Mouse (Mus musculus) gastrocnemius, postnatal 36 days (tissue): ENCODE measurements around the gene Cyb5rl. TPM values are rescaled to one million over a fixed set of nuclear protein-coding genes. Genes with fewer than 3 reads are reported as not detected.

Experiments used
- DNase-seq, 2 experiments: peaks; one replicate each; pipeline ENCODE4 v3.0.0; 2022
- intact Hi-C: fragments of 180-260 bp; cut with DNase I; formaldehyde crosslinking; loops from one replicate; pipeline ENCODE4 v1.15.1; 2025
- long read RNA-seq, 2 experiments: library from polyadenylated mRNA; stranded (forward); transcript quantifications; one replicate each; pipeline ENCODE4 v2.0.0; 2021
- total RNA-seq, 2 experiments: library from RNA; stranded (reverse); gene quantifications; 2 replicates each; pipeline ENCODE4 v1.2.3; 2021

Cyb5rl gene
- 10 to 100 TPM; 15.3 to 17.7 TPM for total RNA-seq
- long read RNA-seq, experiment 1, transcript Cyb5rl-203 (7 exons, 2,516 nt): major isoform, 8 of 56 reads
- long read RNA-seq, experiment 1, partial matches to known transcripts: 1 of 56 reads
- long read RNA-seq, experiment 1, other reads (novel, unspliced or antisense): 47 of 56 reads
- long read RNA-seq, experiment 2, partial matches to known transcripts: 0 of 55 reads
- long read RNA-seq, experiment 2, other reads (novel, unspliced or antisense): 52 of 55 reads

- DNase-seq: peak; percentile 90
- intact Hi-C loops: loop anchor here (5.0 kb wide), 2 partner anchors 49 to 159 kb away; no protein-coding TSS in a partner anchor
Observed at GRCm38 (mm10) chr4:107066252-107067124, at the start of gene Cyb5rl, which contains the start of gene Mrpl37. Gene Cyb5rl, plus strand, starts transcription at chr4:107066988. Gene Mrpl37, minus strand, starts transcription at chr4:107066868.

- intact Hi-C loops: loop anchor here (5.0 kb wide), 1 partner anchor 50 kb away; the partner anchor contains the start of genes Cyb5rl and Mrpl37
Observed at GRCm38 (mm10) chr4:107017257-107017656, 49.5 kb upstream of the Cyb5rl start.

DNA sequence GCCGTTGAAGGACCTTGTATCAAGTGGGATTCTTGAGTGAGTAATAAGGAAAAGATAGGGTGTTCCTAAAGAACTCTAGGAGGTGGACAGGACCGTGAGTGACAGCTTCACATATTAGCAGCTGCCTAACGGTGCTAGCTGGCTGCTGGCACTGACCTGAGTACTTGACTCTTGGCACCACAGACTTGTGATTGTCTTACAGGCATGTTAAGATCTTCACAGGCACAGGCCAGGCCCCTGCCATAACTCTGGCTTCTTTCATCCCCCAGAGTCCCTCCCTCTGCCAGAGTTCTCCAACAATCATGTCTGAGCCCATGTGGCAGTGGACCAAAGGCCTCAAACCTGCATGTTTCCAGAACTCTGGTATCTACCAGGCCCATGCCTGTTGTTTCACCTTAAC lies 48.3 kb upstream of the Cyb5rl start:
- intact Hi-C loops: loop anchor here (5.0 kb wide), 1 partner anchor 49 kb away; the partner anchor contains the start of genes Cyb5rl and Mrpl37
- no peak for DNase-seq

More at GRCm38 (mm10) chr4:107017257-107017656, 49.5 kb upstream of the Cyb5rl start:
- no peak for DNase-seq

- intact Hi-C loops: loop anchor here (5.0 kb wide), 1 partner anchor 48 kb away; the partner anchor contains the start of genes Cyb5rl and Mrpl37
- DNase-seq: no peak
Observed at GRCm38 (mm10) chr4:107019027-107019426, 47.8 kb upstream of the Cyb5rl start.

- DNase-seq: no peak
- intact Hi-C loops: no loop called here
Observed at GRCm38 (mm10) chr4:107020287-107021000, 46.3 kb upstream of the Cyb5rl start.

DNA sequence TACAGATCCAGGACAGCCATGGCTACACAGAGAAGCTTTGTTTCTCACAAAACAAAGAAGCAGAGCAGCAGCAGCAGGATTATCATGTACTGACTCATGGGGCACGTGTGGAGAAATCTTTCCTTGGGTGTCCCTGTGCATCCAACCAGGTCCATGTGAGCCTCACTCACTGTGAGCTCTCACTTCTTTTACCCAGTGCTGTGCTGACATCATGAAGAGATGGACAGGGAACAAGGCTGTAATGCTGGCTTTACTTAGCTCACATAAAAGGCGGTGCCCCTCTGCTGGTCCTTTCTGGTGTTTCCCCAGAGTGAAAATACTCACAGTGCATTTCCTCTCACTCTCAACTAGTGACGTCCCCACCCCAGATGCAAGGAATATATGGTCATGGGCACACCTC lies 45.3 kb upstream of the Cyb5rl start:
- no peak for DNase-seq
- intact Hi-C loops: no loop called here

- intact Hi-C loops: no loop called here
- DNase-seq: no peak
Observed at GRCm38 (mm10) chr4:107024899-107025298, 41.9 kb upstream of the Cyb5rl start.

DNA sequence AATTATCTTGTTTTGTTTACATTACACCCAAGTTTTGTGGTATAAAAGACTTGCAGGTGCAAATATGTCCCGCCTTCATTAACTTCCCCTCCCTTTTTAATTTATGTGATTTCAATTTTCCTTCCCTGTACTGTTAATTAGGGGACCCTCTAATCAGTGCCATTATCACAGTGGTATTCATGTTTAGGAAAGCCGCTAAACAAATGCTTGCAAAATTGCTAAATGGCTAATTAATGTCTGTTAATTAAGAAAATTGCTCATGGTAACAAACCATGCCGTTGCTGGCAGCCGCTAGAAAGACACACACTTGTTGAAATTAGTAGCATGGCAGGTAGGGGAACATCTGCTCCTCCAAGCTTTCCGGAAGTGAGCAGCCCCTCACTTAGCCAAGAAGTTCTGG lies 41.4 kb upstream of the Cyb5rl start:
- intact Hi-C loops: no loop called here
- DNase-seq: no peak

GRCm38 (mm10) chr4:107026451-107026850 lies 40.3 kb upstream of the Cyb5rl start:
- DNase-seq: no peak
- intact Hi-C loops: no loop called here

GRCm38 (mm10) chr4:107035689-107036088 lies 31.1 kb upstream of the Cyb5rl start:
- no peak for DNase-seq
- intact Hi-C loops: no loop called here

DNA sequence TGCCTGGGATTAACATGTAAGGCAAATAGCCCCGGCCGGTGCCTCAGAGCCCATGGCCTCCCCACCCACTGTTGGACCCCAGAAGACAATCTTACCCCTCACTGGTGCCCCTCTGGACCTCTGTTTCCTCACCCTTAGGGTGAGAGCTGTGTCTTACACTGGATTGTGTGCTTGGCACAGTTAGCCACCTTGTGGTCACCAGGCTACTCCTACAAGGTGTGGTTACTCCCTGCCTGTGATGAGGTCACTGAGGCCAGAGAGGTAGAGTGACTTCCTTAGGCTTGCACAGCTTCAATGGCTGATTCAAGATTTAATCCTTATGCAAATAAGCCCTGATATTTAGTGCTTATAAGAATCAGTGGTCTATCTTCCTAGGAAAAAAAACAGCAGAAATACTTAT lies 29.8 kb upstream of the Cyb5rl start:
- DNase-seq: no peak
- intact Hi-C loops: no loop called here

DNA sequence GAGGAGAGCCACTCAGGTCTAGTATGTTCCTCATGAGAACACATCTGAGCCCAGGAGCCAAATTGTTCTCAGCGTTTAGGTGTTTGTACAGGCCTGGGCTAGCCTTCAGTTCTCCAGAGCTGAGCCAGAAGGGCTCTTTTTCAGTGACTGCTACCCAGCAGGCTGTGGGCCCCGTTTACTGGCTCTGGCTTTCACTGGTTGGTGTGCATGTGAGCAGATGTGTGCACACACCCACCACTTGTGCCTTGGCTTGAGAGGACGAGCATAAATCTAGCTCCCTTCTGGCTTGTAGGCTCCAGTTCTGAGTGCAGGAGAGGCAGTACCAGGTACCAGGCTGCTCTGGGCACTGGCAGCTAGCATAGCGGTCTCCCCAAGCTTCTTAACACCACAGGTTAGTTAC lies 28.5 kb upstream of the Cyb5rl start:
- intact Hi-C loops: no loop called here
- DNase-seq: no peak

DNA sequence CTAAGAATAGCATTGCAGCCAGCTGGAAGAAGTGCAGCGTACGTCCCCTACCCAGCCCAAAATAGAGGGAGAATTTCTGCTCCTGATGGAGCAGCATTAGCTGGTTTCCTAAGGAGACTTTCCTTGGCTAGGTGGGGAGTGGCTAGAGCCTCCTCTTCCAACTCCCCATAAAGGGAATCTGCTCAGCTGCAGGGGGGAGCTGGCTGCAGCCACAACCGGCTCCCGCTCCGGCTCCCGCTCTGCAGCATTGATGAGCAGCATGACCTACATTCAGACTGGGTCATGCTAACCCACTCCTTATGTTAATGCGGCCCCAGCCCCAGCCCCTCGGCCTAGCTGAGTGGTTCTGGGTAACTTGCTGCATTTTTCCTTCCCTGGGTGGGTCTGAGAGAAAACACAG lies 27.5 kb upstream of the Cyb5rl start:
- no peak for DNase-seq
- intact Hi-C loops: no loop called here

DNA sequence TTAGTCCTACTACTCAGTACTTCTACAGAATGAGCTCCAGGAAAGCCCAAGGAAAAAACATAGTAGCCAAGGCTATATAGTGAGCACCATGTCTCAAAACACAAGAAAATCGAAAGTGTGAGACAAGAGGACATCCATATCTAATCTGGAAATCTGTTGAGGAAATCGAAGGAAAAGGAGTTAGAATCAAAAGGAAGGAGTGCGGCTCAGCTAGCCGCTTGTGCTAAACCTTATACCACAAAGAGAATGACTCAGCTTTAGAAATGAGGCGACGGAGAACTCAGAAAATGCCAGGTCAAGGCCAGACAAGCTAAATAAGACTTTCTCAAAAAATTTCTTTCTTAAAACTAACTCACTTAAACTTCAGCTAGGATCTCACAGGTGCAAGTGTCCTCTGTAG lies 24.5 kb upstream of the Cyb5rl start:
- intact Hi-C loops: no loop called here
- DNase-seq: no peak

DNA sequence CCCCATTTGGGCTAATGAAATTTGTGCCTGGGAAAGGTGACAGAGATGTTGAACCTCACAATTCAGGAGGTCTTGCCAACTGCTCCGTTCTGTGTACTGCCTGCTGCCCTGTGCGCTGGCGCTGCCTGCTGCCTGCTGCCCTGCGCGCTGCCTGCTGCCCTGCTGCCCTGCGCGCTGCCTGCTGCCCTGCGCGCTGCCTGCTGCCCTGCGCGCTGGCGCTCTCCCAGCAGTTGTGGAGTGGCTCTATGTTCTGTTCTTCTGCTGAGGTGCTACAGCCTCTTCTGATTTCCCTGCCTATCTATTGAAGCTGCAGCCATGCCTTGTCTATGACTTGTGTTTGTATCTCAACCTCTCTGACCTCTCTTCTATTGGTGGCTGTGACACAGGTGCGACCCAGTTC lies 21.6 kb upstream of the Cyb5rl start:
- DNase-seq: no peak
- intact Hi-C loops: no loop called here

- DNase-seq: no peak
- intact Hi-C loops: no loop called here
Observed at GRCm38 (mm10) chr4:107047806-107048205, 19.0 kb upstream of the Cyb5rl start.

GRCm38 (mm10) chr4:107048568-107049162 lies 18.1 kb upstream of the Cyb5rl start:
- intact Hi-C loops: no loop called here
- peak; percentile 78 to 88 for DNase-seq

DNA sequence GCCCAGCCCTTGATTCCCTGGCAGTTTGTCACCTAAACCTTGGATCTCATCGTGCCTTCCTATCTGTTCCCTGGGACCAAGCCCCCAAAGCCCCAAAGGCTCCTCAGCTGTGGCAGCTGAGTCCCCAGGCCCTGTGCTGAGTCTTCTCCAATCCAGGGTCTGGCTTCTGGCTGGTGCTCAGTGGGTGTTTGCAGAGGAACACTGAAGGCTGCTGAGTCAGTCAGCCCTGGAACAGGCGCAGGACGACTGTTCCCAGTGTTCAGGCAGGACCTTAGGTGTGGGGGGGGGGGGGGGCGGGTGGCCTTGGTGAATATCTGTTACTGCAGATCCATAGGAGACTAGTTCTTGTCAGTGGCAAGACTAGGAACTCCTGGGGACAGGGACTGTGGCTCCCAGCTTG lies 14.9 kb upstream of the Cyb5rl start:
- intact Hi-C loops: no loop called here
- DNase-seq: no peak

DNA sequence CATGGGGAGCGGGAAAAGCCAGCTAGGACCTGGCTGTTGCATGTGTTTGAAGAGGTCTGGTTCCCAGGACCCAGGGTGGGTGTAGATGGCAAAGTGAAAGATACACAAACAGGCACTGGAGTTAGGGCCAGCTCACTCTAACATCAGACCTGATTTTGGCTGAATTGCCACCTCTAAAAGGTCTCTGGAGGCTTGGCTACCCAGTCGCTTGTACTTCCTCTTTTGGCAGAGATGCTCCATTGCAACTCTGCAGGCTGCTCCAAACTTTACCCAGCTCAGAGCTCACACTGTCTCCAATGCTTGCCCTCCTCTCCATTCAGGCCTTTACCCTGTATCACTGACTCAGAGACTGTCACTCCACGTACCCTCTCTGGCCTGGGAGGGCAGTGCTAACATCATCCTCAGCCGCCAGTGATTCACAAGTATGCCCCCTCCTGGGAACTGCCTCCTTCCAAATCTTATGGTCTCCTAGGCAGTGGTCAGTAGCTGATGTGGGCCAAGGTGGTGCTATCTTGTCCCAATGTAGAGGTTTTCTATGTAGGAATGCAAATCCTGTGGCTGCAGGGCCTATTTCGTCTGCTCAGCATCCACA lies 13.7 kb upstream of the Cyb5rl start:
- no peak for DNase-seq
- intact Hi-C loops: no loop called here

GRCm38 (mm10) chr4:107056088-107056487 lies 10.7 kb upstream of the Cyb5rl start:
- intact Hi-C loops: no loop called here
- DNase-seq: no peak
